Mouse (Mus musculus) CH12.LX (cell line): ENCODE results near the gene Gm12184. TPM values are rescaled to one million over a fixed set of nuclear protein-coding genes. Genes with fewer than 3 reads are reported as not detected.

Source experiments
- DNase-seq: peaks from one replicate; pipeline ENCODE4 v3.0.0-alpha.2; 2013; ENCODE audit errors: extremely low read depth
- H3K27ac ChIP-seq: 2 replicates; pipeline ENCODE4 v1.5.1; 2012; ENCODE audit warnings: low read depth, mild to moderate bottlenecking, control low read depth, moderate library complexity; ENCODE audit not compliant: insufficient read depth
- H3K27me3 ChIP-seq: replicated peaks from 2 replicates; pipeline ENCODE3; 2012; ENCODE audit warnings: inconsistent platforms
- H3K36me3 ChIP-seq, 2 experiments: replicated peaks in 1 of 2; 2 replicates each; pipeline versions ENCODE3 to v1.6.1; 2012; ENCODE audit warnings: inconsistent platforms in 1 of 2, low read length in 1 of 2, mild to moderate bottlenecking in 1 of 2, mixed read lengths in 1 of 2, moderate library complexity in 1 of 2; ENCODE audit not compliant: control insufficient read depth in 1 of 2, insufficient read depth in 1 of 2
- H3K4me1 ChIP-seq, 2 experiments: 2 replicates each; pipeline ENCODE4 v1.6.1; 2012; ENCODE audit warnings: inconsistent platforms in 1 of 2, moderate library complexity in 1 of 2; ENCODE audit not compliant: insufficient read depth in 2 of 2, control insufficient read depth in 1 of 2
- H3K4me2 ChIP-seq: 2 replicates; pipeline ENCODE4 v1.6.1; 2012; ENCODE audit warnings: low read depth, mild to moderate bottlenecking, control low read depth; ENCODE audit not compliant: poor library complexity, insufficient read depth, severe bottlenecking
- H3K4me3 ChIP-seq, 3 experiments: fragments of 150-350 bp in 1 of 3; sonication (generic) in 1 of 3; replicated peaks in 1 of 3; 2 replicates each; pipeline versions ENCODE3 to v1.5.1; 2011 to 2012; ENCODE audit warnings: low read depth in 2 of 3, low read length in 2 of 3, mild to moderate bottlenecking in 2 of 3, moderate library complexity in 2 of 3, control low read depth in 1 of 3, improper control_type of control experiment in 1 of 3, inconsistent platforms in 1 of 3, mixed read lengths in 1 of 3; ENCODE audit not compliant: poor library complexity in 1 of 3
- H3K79me2 ChIP-seq: replicated peaks from 2 replicates; pipeline ENCODE4 v1.6.1; 2012; ENCODE audit warnings: mild to moderate bottlenecking, moderate library complexity; ENCODE audit not compliant: control insufficient read depth, poor library complexity, insufficient read depth, severe bottlenecking; ENCODE audit errors: extremely low read depth
- H3K9ac ChIP-seq: 2 replicates; pipeline ENCODE4 v1.6.1; 2012; ENCODE audit warnings: low read depth, mild to moderate bottlenecking, control low read depth, moderate library complexity; ENCODE audit not compliant: insufficient read depth
- H3K9me3 ChIP-seq: replicated peaks from 2 replicates; pipeline ENCODE3; 2012; ENCODE audit warnings: low read length, inconsistent platforms, mixed read lengths
- BHLHE40 ChIP-seq: IDR thresholded peaks from 2 replicates; pipeline ENCODE4 v1.6.1; 2011; ENCODE audit warnings: mild to moderate bottlenecking, low read depth, low read length, improper control_type of control experiment
- CHD1 ChIP-seq: IDR thresholded peaks from 2 replicates; pipeline ENCODE4 v1.6.1; 2012; ENCODE audit warnings: low read depth, low read length, improper control_type of control experiment, inconsistent platforms
- CHD2 ChIP-seq: IDR thresholded peaks from 2 replicates; pipeline ENCODE4 v1.6.1; 2011; ENCODE audit warnings: low read length, improper control_type of control experiment
- CTCF ChIP-seq, 2 experiments: IDR thresholded peaks in 1 of 2; conservative IDR thresholded peaks in 1 of 2; 2 replicates each; pipeline ENCODE4 v1.5.1; 2011 to 2012; ENCODE audit warnings: low read depth in 2 of 2, low read length in 2 of 2, improper control_type of control experiment in 1 of 2, inconsistent platforms in 1 of 2, mild to moderate bottlenecking in 1 of 2, moderate library complexity in 1 of 2
- E2F4 ChIP-seq: IDR thresholded peaks from 2 replicates; pipeline ENCODE4 v1.6.1; 2011; ENCODE audit warnings: low read depth, low read length, improper control_type of control experiment; ENCODE audit not compliant: insufficient replicate concordance
- ELF1 ChIP-seq: IDR thresholded peaks from 2 replicates; pipeline ENCODE4 v1.6.1; 2014; ENCODE audit warnings: low read depth, mild to moderate bottlenecking, inconsistent platforms, low read length, improper control_type of control experiment
- EP300 ChIP-seq: IDR thresholded peaks from 2 replicates; pipeline ENCODE4 v1.6.1; 2011; ENCODE audit warnings: low read length, improper control_type of control experiment
- ETS1 ChIP-seq: conservative IDR thresholded peaks from 2 replicates; pipeline ENCODE4 v1.6.1; 2012; ENCODE audit warnings: low read depth, mild to moderate bottlenecking, inconsistent platforms, low read length, improper control_type of control experiment, moderate library complexity
- GABPA ChIP-seq: IDR thresholded peaks from 2 replicates; pipeline ENCODE4 v1.6.1; 2012; ENCODE audit warnings: low read depth, low read length, improper control_type of control experiment, inconsistent platforms; ENCODE audit not compliant: insufficient replicate concordance
- HCFC1 ChIP-seq: IDR thresholded peaks from 2 replicates; pipeline ENCODE4 v1.6.1; 2012; ENCODE audit warnings: low read depth, mild to moderate bottlenecking, inconsistent platforms, low read length, improper control_type of control experiment
- IRF4 ChIP-seq: IDR thresholded peaks from 2 replicates; pipeline ENCODE4 v1.6.1; 2014; ENCODE audit warnings: low read depth, mild to moderate bottlenecking, inconsistent platforms, low read length, improper control_type of control experiment
- JUN ChIP-seq: IDR thresholded peaks from 2 replicates; pipeline ENCODE4 v1.6.1; 2011; ENCODE audit warnings: low read depth, mild to moderate bottlenecking, low read length, improper control_type of control experiment, moderate library complexity; ENCODE audit not compliant: insufficient read depth
- JUND ChIP-seq: conservative IDR thresholded peaks from 2 replicates; pipeline ENCODE4 v1.6.1; 2011; ENCODE audit warnings: low read depth, low read length, improper control_type of control experiment
- KAT2A ChIP-seq: IDR thresholded peaks from 2 replicates; pipeline ENCODE4 v1.6.1; 2012; ENCODE audit warnings: low read length, improper control_type of control experiment, inconsistent platforms; ENCODE audit not compliant: insufficient replicate concordance
- MAFK ChIP-seq: IDR thresholded peaks from 2 replicates; pipeline ENCODE4 v1.6.1; 2011; ENCODE audit warnings: low read length, improper control_type of control experiment; ENCODE audit not compliant: insufficient replicate concordance
- MAX ChIP-seq: IDR thresholded peaks from 2 replicates; pipeline ENCODE4 v1.6.1; 2011; ENCODE audit warnings: low read length, improper control_type of control experiment
- MAZ ChIP-seq: IDR thresholded peaks from 2 replicates; pipeline ENCODE4 v1.6.1; 2012; ENCODE audit warnings: low read depth, mild to moderate bottlenecking, inconsistent platforms, low read length, improper control_type of control experiment, moderate library complexity
- MEF2A ChIP-seq: IDR thresholded peaks from 2 replicates; pipeline ENCODE4 v1.6.1; 2014; ENCODE audit warnings: low read depth, mild to moderate bottlenecking, inconsistent platforms, low read length, improper control_type of control experiment, borderline replicate concordance
- MXI1 ChIP-seq: IDR thresholded peaks from 2 replicates; pipeline ENCODE4 v1.6.1; 2011; ENCODE audit warnings: mild to moderate bottlenecking, low read depth, low read length, improper control_type of control experiment
- MYC ChIP-seq: IDR thresholded peaks from 2 replicates; pipeline ENCODE4 v1.6.1; 2011; ENCODE audit warnings: low read depth, mild to moderate bottlenecking, improper control_type of control experiment, low read length
- NELFE ChIP-seq: IDR thresholded peaks from 2 replicates; pipeline ENCODE4 v1.6.1; 2011; ENCODE audit warnings: low read depth, low read length, improper control_type of control experiment
- NRF1 ChIP-seq: IDR thresholded peaks from 2 replicates; pipeline ENCODE4 v1.6.1; 2014; ENCODE audit warnings: low read depth, mild to moderate bottlenecking, inconsistent platforms, low read length, improper control_type of control experiment, moderate library complexity
- PAX5 ChIP-seq: IDR thresholded peaks from 2 replicates; pipeline ENCODE4 v1.6.1; 2012; ENCODE audit warnings: low read length, inconsistent platforms, mixed read lengths
- POLR2A ChIP-seq: IDR thresholded peaks from 2 replicates; pipeline ENCODE4 v1.6.1; 2011; ENCODE audit warnings: low read depth, mild to moderate bottlenecking, improper control_type of control experiment, low read length
- POLR2AphosphoS2 ChIP-seq: IDR thresholded peaks from 2 replicates; pipeline ENCODE4 v1.6.1; 2011; ENCODE audit warnings: low read depth, low read length, improper control_type of control experiment
- RAD21 ChIP-seq: IDR thresholded peaks from 2 replicates; pipeline ENCODE4 v1.6.1; 2011; ENCODE audit warnings: low read depth, mild to moderate bottlenecking, low read length, improper control_type of control experiment, moderate library complexity
- RCOR1 ChIP-seq: conservative IDR thresholded peaks from 2 replicates; pipeline ENCODE4 v1.6.1; 2012; ENCODE audit warnings: low read depth, mild to moderate bottlenecking, inconsistent platforms, low read length, improper control_type of control experiment
- SIN3A ChIP-seq: IDR thresholded peaks from 2 replicates; pipeline ENCODE4 v1.6.1; 2012; ENCODE audit warnings: low read length, improper control_type of control experiment, inconsistent platforms
- SMC3 ChIP-seq: IDR thresholded peaks from 2 replicates; pipeline ENCODE4 v1.6.1; 2011; ENCODE audit warnings: low read depth, low read length, improper control_type of control experiment
- TBP ChIP-seq: conservative IDR thresholded peaks from 2 replicates; pipeline ENCODE4 v1.6.1; 2011; ENCODE audit warnings: low read depth, low read length, improper control_type of control experiment
- TCF12 ChIP-seq: IDR thresholded peaks from 2 replicates; pipeline ENCODE4 v1.6.1; 2014; ENCODE audit warnings: low read depth, mild to moderate bottlenecking, inconsistent platforms, low read length, improper control_type of control experiment
- UBTF ChIP-seq: IDR thresholded peaks from 2 replicates; pipeline ENCODE4 v1.6.1; 2012; ENCODE audit warnings: low read depth, mild to moderate bottlenecking, inconsistent platforms, low read length, improper control_type of control experiment, moderate library complexity
- USF1 ChIP-seq: IDR thresholded peaks from 2 replicates; pipeline ENCODE4 v1.6.1; 2014; ENCODE audit warnings: low read depth, mild to moderate bottlenecking, inconsistent platforms, low read length, improper control_type of control experiment
- USF2 ChIP-seq: conservative IDR thresholded peaks from 2 replicates; pipeline ENCODE4 v1.6.1; 2011; ENCODE audit warnings: low read depth, low read length, improper control_type of control experiment
- ZC3H11A ChIP-seq: IDR thresholded peaks from 2 replicates; pipeline ENCODE4 v1.6.1; 2012; ENCODE audit warnings: low read depth, mild to moderate bottlenecking, inconsistent platforms, low read length, improper control_type of control experiment
- ZKSCAN1 ChIP-seq: IDR thresholded peaks from 2 replicates; pipeline ENCODE4 v1.6.1; 2012; ENCODE audit warnings: low read depth, inconsistent platforms, low read length, improper control_type of control experiment, borderline replicate concordance
- ZMIZ1 ChIP-seq: IDR thresholded peaks from 2 replicates; pipeline ENCODE4 v1.6.1; 2012; ENCODE audit warnings: low read depth, mild to moderate bottlenecking, inconsistent platforms, low read length, improper control_type of control experiment
- ZNF384 ChIP-seq: IDR thresholded peaks from 2 replicates; pipeline ENCODE4 v1.6.1; 2012; ENCODE audit warnings: low read depth, low read length, improper control_type of control experiment, inconsistent platforms
- dilution Hi-C: fragments of 300-500 bp; cut with MboI; formaldehyde crosslinking; loops from 2 replicates; pipeline ENCODE4 v1.14.3; 2020; ENCODE audit warnings: low sequenced_read_pairs; ENCODE audit not compliant: extremely low pct_unique_long_range_greater_than_20kb, extremely low pct_ligation_motif_present
- in situ Hi-C: fragments of 300-500 bp; cut with MboI; formaldehyde crosslinking; loops from 3 replicates; pipeline ENCODE4 v1.14.3; 2019; ENCODE audit warnings: low sequenced_read_pairs, low pct_ligation_motif_present, low pct_unique_long_range_greater_than_20kb, mixed read lengths
- polyA plus RNA-seq: library from polyadenylated mRNA; unstranded; fragments of >175 nt; gene quantifications from 2 replicates; pipeline ENCODE4 v1.2.1, GENCODE M21; 2012; ENCODE audit warnings: low read depth; ENCODE audit not compliant: insufficient read length
- total RNA-seq, 2 experiments: library from RNA; depleted of rRNA; stranded (reverse); fragments of 300-350 nt in 1 of 2; fragments of >200 nt in 1 of 2; gene quantifications; 2 replicates each; pipeline ENCODE4 v1.2.3; 2012 to 2014

Gene Gm12184
- total and polyA plus RNA-seq, 3 experiments: 5.6 to 51.6 (median 7.1) TPM

DNA sequence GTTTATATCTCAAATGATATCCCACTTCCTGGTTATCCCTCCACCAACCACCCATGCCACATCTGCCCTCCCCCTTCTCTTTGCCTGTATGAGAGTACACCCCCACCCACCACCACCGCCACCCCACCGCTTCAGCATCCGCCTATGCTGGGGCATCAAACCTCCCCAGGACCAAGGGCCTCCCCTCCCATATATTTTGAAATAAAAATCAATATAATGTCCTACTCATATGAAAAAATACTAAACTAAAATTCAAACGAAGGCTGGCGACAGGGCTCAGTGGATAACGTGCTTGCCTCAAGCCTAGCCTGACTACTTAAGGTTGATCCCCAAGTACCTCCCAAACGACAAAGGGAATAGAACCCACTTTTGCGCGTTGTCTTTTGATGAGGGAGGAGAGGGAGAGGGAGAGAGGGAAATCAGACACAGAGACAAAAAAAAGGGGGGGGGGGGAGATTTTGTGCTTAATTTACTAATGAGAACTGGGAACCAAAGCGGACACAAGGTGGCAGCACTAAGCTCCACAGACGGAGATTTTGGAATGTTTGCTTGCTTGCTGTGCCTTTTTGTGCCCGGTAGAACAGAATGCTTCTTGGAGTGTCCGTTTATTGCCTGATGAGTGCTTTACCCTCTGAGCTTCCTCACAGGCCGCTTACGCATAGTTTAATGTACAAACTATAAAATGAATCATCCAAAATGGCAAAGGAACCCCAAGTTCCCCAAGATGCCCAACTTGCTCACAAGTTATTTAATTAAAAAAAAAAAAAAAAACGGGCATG, 38.0 kb downstream of the Gm12184 start:
- peak overlapping the region; percentile 34; the same call in 1 of the 2 replicates for H3K27ac ChIP-seq
- peak; percentile 97 for DNase-seq
- H3K4me1 ChIP-seq: peaks cover 4 to 23% of the 10 kb centered on the region in 2 experiments
- no peaks in the 10 kb centered on the region for H3K27me3 ChIP-seq
- no peak; the same call in 1 of the 2 replicates for TF ChIP-seq ETS1
- no peak for TF ChIP-seq ZMIZ1
- no peak; the same call in 1 of the 2 replicates for TF ChIP-seq MYC
- no peak for TF ChIP-seq TBP
- TF ChIP-seq E2F4: 0 out of 2 replicates have a peak, but pooled peaks have one; percentile 15
- TF ChIP-seq MEF2A: peak; percentile 74
- no peak for TF ChIP-seq USF1
- TF ChIP-seq USF2: no peak
- TF ChIP-seq SIN3A: peak; percentile 55; the same call in 1 of the 2 replicates
- TF ChIP-seq EP300: peak; percentile 16; the same call in 1 of the 2 replicates
- no peak for TF ChIP-seq NRF1
- TF ChIP-seq JUND: peak; percentile 57; the same call in 1 of the 2 replicates
- TF ChIP-seq ZC3H11A: no peak
- TF ChIP-seq GABPA: no peak
- peak; percentile 50 to 88 for TF ChIP-seq CTCF (conservative IDR thresholded peaks at IDR 0.05 in 1 of 2, IDR thresholded peaks at IDR 0.05 in 1 of 2; ENCODE audit: low read depth in 2 of 2, low read length in 2 of 2)
- TF ChIP-seq TCF12: no peak; the same call in 1 of the 2 replicates
- TF ChIP-seq MAFK: no peak
- TF ChIP-seq MAX: peak; percentile 88; the same call in 1 of the 2 replicates
- no peak for TF ChIP-seq CHD1
- peak; percentile 80 for TF ChIP-seq SMC3
- peak; percentile 79 for TF ChIP-seq ZNF384
- no peak for TF ChIP-seq KAT2A
- TF ChIP-seq RCOR1: 0 out of 2 replicates have a peak, but pooled peaks have one; percentile 46
- no peak for TF ChIP-seq CHD2
- peak; percentile 47 for TF ChIP-seq NELFE
- TF ChIP-seq UBTF: no peak
- TF ChIP-seq ELF1: peak; percentile 44; the same call in 1 of the 2 replicates
- no peak for TF ChIP-seq JUN
- peak; percentile 49; the same call in 1 of the 2 replicates for TF ChIP-seq POLR2A
- TF ChIP-seq ZKSCAN1: no peak
- TF ChIP-seq RAD21: peak; percentile 60
- TF ChIP-seq HCFC1: peak; percentile 60
- peak; percentile 76; the same call in 1 of the 2 replicates for TF ChIP-seq MAZ
- TF ChIP-seq POLR2AphosphoS2: no peak
- TF ChIP-seq IRF4: peak; percentile 54; the same call in 1 of the 2 replicates
- TF ChIP-seq BHLHE40: no peak; the same call in 1 of the 2 replicates
- TF ChIP-seq MXI1: 0 out of 2 replicates have a peak, but pooled peaks have one; percentile 32
- TF ChIP-seq PAX5: no peak
- no peaks in the 10 kb centered on the region for H3K79me2 ChIP-seq
- peaks cover 3 to 12% of the 10 kb centered on the region in 2 experiments for H3K36me3 ChIP-seq
- dilution Hi-C loops: no loop called here
- H3K9me3 ChIP-seq: no peaks in the 10 kb centered on the region
- peak overlapping the region; percentile 44 to 54 (median 45) for H3K4me3 ChIP-seq
- in situ Hi-C loops: loop anchor here (5.0 to 10.0 kb wide), 2 partner anchors 69 to 476 kb away; no protein-coding TSS in a partner anchor
- peak overlapping the region; percentile 92 for H3K4me2 ChIP-seq
- H3K9ac ChIP-seq: peak overlapping the region; percentile 65
